In the genomic region with DNA sequence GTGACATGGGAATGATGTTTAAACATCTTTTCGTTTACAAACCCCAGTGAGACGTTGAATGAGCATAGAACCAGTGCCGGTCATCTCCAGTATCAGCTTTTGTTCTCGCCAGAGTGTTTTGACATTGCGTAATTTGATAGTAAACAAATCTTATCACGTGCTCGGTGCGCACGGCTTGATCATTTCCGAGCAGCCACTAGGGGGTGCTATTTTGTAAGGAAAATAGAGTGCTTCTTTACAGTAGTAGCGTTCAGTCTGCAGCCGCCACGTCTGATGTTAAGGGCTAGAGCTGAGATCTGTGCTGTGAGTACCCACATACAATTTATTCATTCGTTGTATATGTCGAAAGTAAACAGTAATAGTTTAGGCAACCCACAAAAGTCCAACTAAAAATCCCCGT, we compare ENCODE assay signal across 8 mouse cellular contexts.
DNase-seq lines count a peak whose midpoint lies in the region; ATAC-seq lines count a peak whose summit lies in the region.

No protein-coding gene starts in this region.

- peak; percentile 72 for ATAC-seq in megakaryocyte, adult 5-6 weeks (ENCODE audit: poor library complexity, severe bottlenecking)

- DNase-seq in adrenal gland, adult 18-20 months (ENCODE audit: low spot score in 2 of 2), result peak; percentile 59 to 66
- peak; percentile 83 for DNase-seq in embryo, embryonic 10 days (ENCODE audit: low spot score)
- DNase-seq in gastrocnemius, postnatal 25 days, result peak; percentile 28
- DNase-seq in induced T-regulatory cell, adult 2 months (ENCODE audit: low read depth), result peak; percentile 34
- DNase-seq in left cerebral cortex, adult 18-20 months (ENCODE audit: low spot score in 2 of 2), result peak; percentile 75 to 81
- DNase-seq in right cerebral cortex, postnatal 10 days (ENCODE audit: low spot score in 2 of 2), result peak; percentile 87 to 88
- DNase-seq in urinary bladder, postnatal 4 days (ENCODE audit: low spot score in 2 of 2), result peak; percentile 41 to 81

Comparison
In these comparisons a context has a peak if more than half of its experiments do, and no peak if none do; other contexts are left out.
1. Peak in every context shown above with its lines: DNase-seq and ATAC-seq.
2. DNase-seq: peak in every context shown above with its lines; median percentile 88 in right cerebral cortex, postnatal 10 days; 83 in embryo, embryonic 10 days; 78 in left cerebral cortex, adult 18-20 months; 62 in adrenal gland, adult 18-20 months; 61 in urinary bladder, postnatal 4 days; 34 in induced T-regulatory cell, adult 2 months; 28 in gastrocnemius, postnatal 25 days.